Mouse (Mus musculus) MEL (cell line): ENCODE results near the gene Chfr. TPM values are rescaled to one million over a fixed set of nuclear protein-coding genes. Genes with fewer than 3 reads are reported as not detected.

Experiments
- DNase-seq: peaks from one replicate; pipeline ENCODE4 v3.0.0; 2011; ENCODE audit warnings: low read depth, low spot score
- H3K27ac ChIP-seq: 2 replicates; pipeline ENCODE4 v1.5.1; 2012; ENCODE audit warnings: low read depth, mild to moderate bottlenecking, control low read depth, low read length, moderate library complexity; ENCODE audit not compliant: control insufficient read depth
- H3K27me3 ChIP-seq, 2 experiments: fragments of 150-350 bp in 1 of 2; sonication (generic) in 1 of 2; 2 replicates each; pipeline ENCODE4 v1.6.1; 2012; ENCODE audit warnings: low read length in 2 of 2, mild to moderate bottlenecking in 2 of 2, improper control_type of control experiment in 1 of 2, moderate library complexity in 1 of 2; ENCODE audit not compliant: insufficient read depth in 2 of 2, control insufficient read depth in 1 of 2
- H3K36me3 ChIP-seq, 2 experiments: 2 replicates each; pipeline ENCODE4 v1.6.1; 2012 to 2014; ENCODE audit warnings: low read length in 2 of 2, improper control_type of control experiment in 1 of 2, inconsistent platforms in 1 of 2, mild to moderate bottlenecking in 1 of 2; ENCODE audit not compliant: insufficient read depth in 2 of 2, control insufficient read depth in 1 of 2
- H3K4me1 ChIP-seq, 2 experiments: fragments of 150-350 bp in 1 of 2; sonication (generic) in 1 of 2; 2 replicates each; pipeline ENCODE4 v1.6.1; 2012; ENCODE audit warnings: low read length in 2 of 2, improper control_type of control experiment in 1 of 2, mild to moderate bottlenecking in 1 of 2; ENCODE audit not compliant: insufficient read depth in 2 of 2, control insufficient read depth in 1 of 2
- H3K4me3 ChIP-seq, 2 experiments: fragments of 150-350 bp in 1 of 2; sonication (generic) in 1 of 2; 2 replicates each; pipeline ENCODE4 v1.5.1; 2012; ENCODE audit warnings: low read depth in 2 of 2, low read length in 2 of 2, mild to moderate bottlenecking in 2 of 2, moderate library complexity in 2 of 2, control low read depth in 1 of 2, improper control_type of control experiment in 1 of 2; ENCODE audit not compliant: control insufficient read depth in 1 of 2, insufficient read depth in 1 of 2
- H3K79me2 ChIP-seq: 2 replicates; pipeline ENCODE4 v1.6.1; 2012; ENCODE audit warnings: mild to moderate bottlenecking, low read length, moderate library complexity; ENCODE audit not compliant: control insufficient read depth, poor library complexity, insufficient read depth
- H3K9ac ChIP-seq: 2 replicates; pipeline ENCODE4 v1.6.1; 2012; ENCODE audit warnings: low read depth, mild to moderate bottlenecking, control low read depth, low read length, moderate library complexity; ENCODE audit not compliant: control insufficient read depth, poor library complexity, severe bottlenecking
- H3K9me3 ChIP-seq: fragments of 150-350 bp; sonication (generic); replicated peaks from 2 replicates; pipeline ENCODE4 v1.6.1; 2012; ENCODE audit warnings: mild to moderate bottlenecking, low read length, improper control_type of control experiment, moderate library complexity; ENCODE audit not compliant: insufficient read depth
- CTCF ChIP-seq, 3 experiments: IDR thresholded peaks in 2 of 3; conservative IDR thresholded peaks in 1 of 3; 2 replicates each; pipeline ENCODE4 v1.5.1; 2011 to 2012; ENCODE audit warnings: low read length in 3 of 3, low read depth in 2 of 3, mild to moderate bottlenecking in 2 of 3, improper control_type of control experiment in 1 of 3, inconsistent platforms in 1 of 3, mixed read lengths in 1 of 3, moderate library complexity in 1 of 3; ENCODE audit not compliant: control insufficient read depth in 1 of 3, insufficient read depth in 1 of 3, poor library complexity in 1 of 3, severe bottlenecking in 1 of 3
- ELF1 ChIP-seq: IDR thresholded peaks from 2 replicates; pipeline ENCODE4 v1.6.1; 2014; ENCODE audit warnings: low read depth, mild to moderate bottlenecking, inconsistent platforms, low read length, improper control_type of control experiment, moderate library complexity
- ETS1 ChIP-seq: IDR thresholded peaks from 2 replicates; pipeline ENCODE4 v1.6.1; 2012; ENCODE audit warnings: low read depth, mild to moderate bottlenecking, inconsistent platforms, low read length, improper control_type of control experiment, moderate library complexity
- GABPA ChIP-seq: IDR thresholded peaks from 2 replicates; pipeline ENCODE4 v1.6.1; 2012; ENCODE audit warnings: low read depth, mild to moderate bottlenecking, inconsistent platforms, low read length, improper control_type of control experiment, moderate library complexity
- GATA1 ChIP-seq: IDR thresholded peaks from 2 replicates; pipeline ENCODE4 v1.6.1; 2011; ENCODE audit warnings: low read depth, low read length, improper control_type of control experiment
- NELFE ChIP-seq: IDR thresholded peaks from 2 replicates; pipeline ENCODE4 v1.6.1; 2011; ENCODE audit warnings: low read depth, low read length, improper control_type of control experiment
- POLR2AphosphoS2 ChIP-seq: IDR thresholded peaks from 2 replicates; pipeline ENCODE4 v1.6.1; 2011; ENCODE audit warnings: low read length, improper control_type of control experiment
- POLR2AphosphoS5 ChIP-seq: IDR thresholded peaks from 2 replicates; pipeline ENCODE4 v1.6.1; 2012; ENCODE audit warnings: low read depth, borderline replicate concordance, mild to moderate bottlenecking, inconsistent platforms, low read length, moderate library complexity, mixed read lengths
- RAD21 ChIP-seq: IDR thresholded peaks from 2 replicates; pipeline ENCODE4 v1.6.1; 2011; ENCODE audit warnings: mild to moderate bottlenecking, low read depth, low read length, improper control_type of control experiment
- RCOR1 ChIP-seq: IDR thresholded peaks from 2 replicates; pipeline ENCODE4 v1.6.1; 2012; ENCODE audit warnings: low read depth, mild to moderate bottlenecking, inconsistent platforms, low read length, improper control_type of control experiment
- SIN3A ChIP-seq: IDR thresholded peaks from 2 replicates; pipeline ENCODE4 v1.6.1; 2012; ENCODE audit warnings: low read length, improper control_type of control experiment, inconsistent platforms
- SMC3 ChIP-seq: IDR thresholded peaks from 2 replicates; pipeline ENCODE4 v1.6.1; 2011; ENCODE audit warnings: low read depth, low read length, improper control_type of control experiment
- TCF12 ChIP-seq: IDR thresholded peaks from 2 replicates; pipeline ENCODE4 v1.6.1; 2014; ENCODE audit warnings: low read depth, mild to moderate bottlenecking, inconsistent platforms, low read length, improper control_type of control experiment, moderate library complexity
- USF1 ChIP-seq: IDR thresholded peaks from 2 replicates; pipeline ENCODE4 v1.6.1; 2014; ENCODE audit warnings: low read depth, mild to moderate bottlenecking, inconsistent platforms, low read length, improper control_type of control experiment, moderate library complexity
- USF2 ChIP-seq, 2 experiments: IDR thresholded peaks; 2 replicates each; pipeline ENCODE4 v1.6.1; 2011 to 2012; ENCODE audit warnings: improper control_type of control experiment in 2 of 2, low read length in 2 of 2, borderline replicate concordance in 1 of 2, inconsistent platforms in 1 of 2, low read depth in 1 of 2, mild to moderate bottlenecking in 1 of 2; ENCODE audit not compliant: insufficient read depth in 1 of 2
- ZC3H11A ChIP-seq: IDR thresholded peaks from 2 replicates; pipeline ENCODE4 v1.6.1; 2012; ENCODE audit warnings: low read depth, mild to moderate bottlenecking, inconsistent platforms, low read length, improper control_type of control experiment
- ZKSCAN1 ChIP-seq: IDR thresholded peaks from 2 replicates; pipeline ENCODE4 v1.6.1; 2012; ENCODE audit warnings: low read depth, mild to moderate bottlenecking, inconsistent platforms, low read length, improper control_type of control experiment, moderate library complexity
- ZNF384 ChIP-seq: IDR thresholded peaks from 2 replicates; pipeline ENCODE4 v1.6.1; 2012; ENCODE audit warnings: low read depth, mild to moderate bottlenecking, inconsistent platforms, low read length, improper control_type of control experiment
- polyA plus RNA-seq, 2 experiments: library from polyadenylated mRNA; stranded (reverse) in 1 of 2; unstranded in 1 of 2; fragments of >175 nt in 1 of 2; fragments of >200 nt in 1 of 2; gene quantifications; 2 replicates each; pipeline versions ENCODE4 v1.2.1 to v1.2.4; 2012; ENCODE audit warnings: low replicate concordance in 2 of 2, low read depth in 1 of 2; ENCODE audit not compliant: insufficient read length in 2 of 2, insufficient read depth in 1 of 2, missing spikeins in 1 of 2
- total RNA-seq: library from RNA; depleted of rRNA; stranded (reverse); fragments of 300-350 nt; gene quantifications from 2 replicates; pipeline ENCODE4 v1.2.3, GENCODE M21; 2012

The Chfr gene
- total and polyA plus RNA-seq, 3 experiments: 50.4 to 63.9 TPM; not detected in 1

- H3K36me3 ChIP-seq: peaks cover 31 to 38% of the 10 kb centered on the region in 2 experiments
- H3K27me3 ChIP-seq: no peaks in the 10 kb centered on the region
- no peak overlapping the region; the same call in 1 of the 2 replicates for H3K27ac ChIP-seq
- TF ChIP-seq USF1 (no peak), RAD21 (peak; percentile 56), CTCF (IDR thresholded peaks at IDR 0.05 in 2 of 3, conservative IDR thresholded peaks at IDR 0.05 in 1 of 3; ENCODE audit: control insufficient read depth in 1 of 3, insufficient read depth in 1 of 3, low read depth in 2 of 3, low read length in 3 of 3, poor library complexity in 1 of 3, severe bottlenecking in 1 of 3) (peak in 2 of 3 experiments; percentile 57 to 60; a peak in 4 of 6 replicates), SMC3 (peak; percentile 50), ZC3H11A (0 out of 2 replicates have a peak, but pooled peaks have one; percentile 31)
- no peak overlapping the region for H3K9ac ChIP-seq
- peaks cover 34 to 37% of the 10 kb centered on the region in 2 experiments for H3K4me1 ChIP-seq
- peak; percentile 34 for DNase-seq
- H3K9me3 ChIP-seq: no peaks in the 10 kb centered on the region
- H3K4me3 ChIP-seq: no peak overlapping the region
- peaks cover 5% of the 10 kb centered on the region for H3K79me2 ChIP-seq
Observed at GRCm38 (mm10) chr5:110143007-110143406, 7.4 kb downstream of the Chfr start.

- Histone ChIP-seq H3K27ac (no peak overlapping the region), H3K4me3 (no peak overlapping the region), H3K9me3 (no peaks in the 10 kb centered on the region), H3K9ac (no peak overlapping the region), H3K4me1 (peaks cover 0 to 5% of the 10 kb centered on the region in 2 experiments; a peak in 1 of 4 replicates), H3K79me2 (no peaks in the 10 kb centered on the region), H3K27me3 (no peaks in the 10 kb centered on the region), H3K36me3 (peaks cover 3 to 19% of the 10 kb centered on the region in 2 experiments; a peak in 3 of 4 replicates)
- DNase-seq: no peak
- no peak for TF ChIP-seq POLR2AphosphoS2
- no peak for TF ChIP-seq ZNF384
- TF ChIP-seq POLR2AphosphoS5: no peak
- TF ChIP-seq SIN3A: no peak
- TF ChIP-seq NELFE: no peak
- no peak for TF ChIP-seq RCOR1
- TF ChIP-seq TCF12: no peak
- no peak for TF ChIP-seq ZKSCAN1
- TF ChIP-seq GABPA: no peak
- TF ChIP-seq ELF1: no peak
- no peak for TF ChIP-seq USF2 (IDR thresholded peaks at IDR 0.05; ENCODE audit: borderline replicate concordance in 1 of 2, insufficient read depth in 1 of 2, low read depth in 1 of 2, low read length in 2 of 2)
- no peak for TF ChIP-seq CTCF (IDR thresholded peaks at IDR 0.05 in 2 of 3, conservative IDR thresholded peaks at IDR 0.05 in 1 of 3; ENCODE audit: control insufficient read depth in 1 of 3, insufficient read depth in 1 of 3, low read depth in 2 of 3, low read length in 3 of 3, poor library complexity in 1 of 3, severe bottlenecking in 1 of 3)
- no peak for TF ChIP-seq ETS1
- TF ChIP-seq GATA1: no peak
Observed at GRCm38 (mm10) chr5:110169374-110169773, 33.7 kb downstream of the Chfr start.
